33 mouse cellular contexts compared by ENCODE assay signal in the genomic region with DNA sequence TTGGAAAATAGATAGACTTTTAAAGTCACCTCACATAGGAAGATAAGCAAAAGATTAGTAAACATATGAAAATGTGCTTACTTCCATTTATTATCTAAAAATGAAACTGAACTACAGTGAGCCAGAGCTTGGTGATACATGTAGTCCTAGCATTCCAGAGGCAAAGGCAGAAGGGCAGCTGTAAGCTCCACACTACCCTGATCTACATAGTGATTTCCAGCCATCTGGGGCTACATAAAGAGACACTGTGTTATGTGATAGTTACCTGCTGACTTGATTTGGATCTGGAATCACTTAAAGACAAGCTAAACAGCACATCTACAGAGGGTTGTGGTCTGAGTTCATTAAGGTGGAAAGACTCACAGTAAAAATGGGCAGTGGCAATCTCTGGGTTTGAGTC. TPM values are rescaled to one million over a fixed set of nuclear protein-coding genes. Genes with fewer than 3 reads are reported as not detected.
DNase-seq lines count a peak whose midpoint lies in the region; ATAC-seq and TF ChIP-seq lines count a peak whose summit lies in the region.
"Had no signal": no experiment of that assay in that cellular context is flagged by ENCODE, and none has a peak within 500 bp of the region (broad histone marks: within the 10 kb centered on the region; RNA-seq: fewer than 3 reads in every experiment).

No protein-coding gene starts in this region.

- no peak for TF ChIP-seq CTCF in heart, adult 2 months (IDR thresholded peaks at IDR 0.05)
- no peak for TF ChIP-seq CTCF in lung, postnatal 0 days (IDR thresholded peaks at IDR 0.05)

- intact Hi-C loops in heart, adult 2 months (cut with DNase I), result no loop called here

- no peak overlapping the region for H3K4me3 ChIP-seq in embryonic facial prominence, embryonic 11.5 days (ENCODE audit: low read depth, low read length)
- H3K4me3 ChIP-seq in embryonic facial prominence, embryonic 10.5 days, result no peak overlapping the region
- no peak overlapping the region for H3K4me3 ChIP-seq in heart, adult 2 months
- H3K4me3 ChIP-seq in lung, postnatal 0 days (ENCODE audit: low read depth, low read length), result no peak overlapping the region
- H3K4me3 ChIP-seq: erythroblast, embryonic 14.5 days; heart, embryonic 15.5 days; hindbrain, embryonic 13.5 days; limb, embryonic 10.5 days; limb, embryonic 15.5 days; liver, embryonic 15.5 days had no signal

- no peak overlapping the region for H3K4me2 ChIP-seq in embryonic facial prominence, embryonic 11.5 days (ENCODE audit: low read depth, low read length)
- no peak overlapping the region for H3K4me2 ChIP-seq in lung, postnatal 0 days (replicated peaks; ENCODE audit: low read depth, low read length)
- H3K4me2 ChIP-seq: heart, embryonic 15.5 days; hindbrain, embryonic 13.5 days; limb, embryonic 15.5 days; liver, embryonic 15.5 days; lung, embryonic 14.5 days; midbrain, embryonic 11.5 days had no signal

- no peaks in the 10 kb centered on the region for H3K9me3 ChIP-seq in embryonic facial prominence, embryonic 11.5 days (replicated peaks; ENCODE audit: control insufficient read depth, low read length)
- H3K9me3 ChIP-seq in embryonic facial prominence, embryonic 10.5 days, result peaks cover 5% of the 10 kb centered on the region
- no peaks in the 10 kb centered on the region for H3K9me3 ChIP-seq in lung, postnatal 0 days (ENCODE audit: low read length)
- H3K9me3 ChIP-seq: G1E; heart, embryonic 15.5 days; hindbrain, embryonic 13.5 days; limb, embryonic 10.5 days; limb, embryonic 15.5 days; liver, embryonic 15.5 days had no signal

- no peaks in the 10 kb centered on the region for H3K27me3 ChIP-seq in embryonic facial prominence, embryonic 11.5 days (ENCODE audit: control insufficient read depth, insufficient read depth, low read length)
- H3K27me3 ChIP-seq in embryonic facial prominence, embryonic 10.5 days (replicated peaks; ENCODE audit: low read depth, poor library complexity, severe bottlenecking), result no peaks in the 10 kb centered on the region
- H3K27me3 ChIP-seq in heart, adult 2 months (ENCODE audit: control insufficient read depth, insufficient read depth, low read length), result no peaks in the 10 kb centered on the region; the same call in 1 of the 2 replicates
- no peaks in the 10 kb centered on the region for H3K27me3 ChIP-seq in lung, postnatal 0 days (replicated peaks; ENCODE audit: insufficient read depth, low read length)
- H3K27me3 ChIP-seq: heart, embryonic 15.5 days; hindbrain, embryonic 13.5 days; limb, embryonic 15.5 days; liver, embryonic 15.5 days had no signal

- H3K4me1 ChIP-seq in embryonic facial prominence, embryonic 11.5 days (ENCODE audit: control insufficient read depth, insufficient read depth, low read length), result no peaks in the 10 kb centered on the region
- H3K4me1 ChIP-seq in embryonic facial prominence, embryonic 10.5 days, result no peaks in the 10 kb centered on the region
- H3K4me1 ChIP-seq in heart, adult 2 months (ENCODE audit: control insufficient read depth, insufficient read depth, low read length), result no peaks in the 10 kb centered on the region
- H3K4me1 ChIP-seq in lung, postnatal 0 days (ENCODE audit: insufficient read depth, low read depth, low read length), result no peaks in the 10 kb centered on the region
- H3K4me1 ChIP-seq: heart, embryonic 15.5 days; hindbrain, embryonic 13.5 days; limb, embryonic 10.5 days; limb, embryonic 15.5 days; liver, embryonic 15.5 days had no signal

- no peak overlapping the region for H3K9ac ChIP-seq in embryonic facial prominence, embryonic 11.5 days (replicated peaks; ENCODE audit: low read length)
- no peak overlapping the region for H3K9ac ChIP-seq in heart, adult 2 months (ENCODE audit: low read depth, low read length)
- H3K9ac ChIP-seq in lung, postnatal 0 days (replicated peaks; ENCODE audit: low read depth), result no peak overlapping the region
- H3K9ac ChIP-seq: heart, embryonic 15.5 days; hindbrain, embryonic 13.5 days; limb, embryonic 15.5 days; liver, embryonic 15.5 days; lung, embryonic 14.5 days had no signal

- H3K79me2 ChIP-seq in heart, adult 2 months (replicated peaks; ENCODE audit: control insufficient read depth, insufficient read depth, low read length), result no peaks in the 10 kb centered on the region

- no peak for TF ChIP-seq EP300 in heart, adult 2 months (IDR thresholded peaks at IDR 0.05; ENCODE audit: insufficient read depth, low read depth, low read length)
- no peak for TF ChIP-seq EP300 in lung, postnatal 0 days (IDR thresholded peaks at IDR 0.05)

- H3K27ac ChIP-seq in embryonic facial prominence, embryonic 11.5 days (replicated peaks; ENCODE audit: low read depth, low read length), result no peak overlapping the region
- no peak overlapping the region for H3K27ac ChIP-seq in embryonic facial prominence, embryonic 10.5 days (replicated peaks)
- H3K27ac ChIP-seq in heart, adult 2 months, result no peak overlapping the region
- H3K27ac ChIP-seq in lung, postnatal 0 days (ENCODE audit: low read length), result no peak overlapping the region
- H3K27ac ChIP-seq: heart, embryonic 15.5 days; hindbrain, embryonic 13.5 days; limb, embryonic 10.5 days; limb, embryonic 15.5 days; liver, embryonic 15.5 days had no signal

- ATAC-seq in embryonic facial prominence, embryonic 11.5 days (replicated peaks; ENCODE audit: insufficient number of reproducible peaks, low FRiP score, low TSS enrichment, low read depth), result no peak
- ATAC-seq in lung, postnatal 0 days, result no peak
- ATAC-seq: forebrain, embryonic 16.5 days; intestine, embryonic 16.5 days; Patski had no signal

- DNase-seq in embryonic facial prominence, embryonic 11.5 days (ENCODE audit: low spot score), result peak; percentile 36
- DNase-seq in embryonic facial prominence, embryonic 10.5 days (ENCODE audit: low spot score), result no peak
- peak; percentile 88 for DNase-seq in heart, adult 11 months
- DNase-seq in heart, adult 2 months, result no peak
- DNase-seq in lung, postnatal 0 days (ENCODE audit: low spot score), result peak; percentile 5
- no peak for DNase-seq in lung, postnatal 25 days (ENCODE audit: low spot score)
- peak; percentile 9 for DNase-seq in 3T3-L1 (ENCODE audit: low read depth, low spot score)
- DNase-seq in frontal cortex, postnatal 10 days (ENCODE audit: low spot score in 2 of 2), result no peak
- DNase-seq: adrenal gland, postnatal 25 days; cerebellum, adult 11-12 months; cerebellum, adult 9-11 months; embryo, embryonic 11 days; gastrocnemius, postnatal 14 days; heart, adult 18-20 months; kidney, adult 9 months; kidney, postnatal 14 days; layer of hippocampus, adult 9-11 months; lung, embryonic 14.5 days; lung, postnatal 36 days; retina, postnatal 1 day; right cerebral cortex, postnatal 14 days; thymus, postnatal 14 days had no signal

- TF ChIP-seq POLR2A in heart, adult 2 months (IDR thresholded peaks at IDR 0.05; ENCODE audit: insufficient read depth, low read depth, low read length), result no peak

- no peaks in the 10 kb centered on the region for H3K36me3 ChIP-seq in embryonic facial prominence, embryonic 11.5 days (replicated peaks; ENCODE audit: control insufficient read depth, insufficient read depth, low read depth, low read length)
- no peaks in the 10 kb centered on the region for H3K36me3 ChIP-seq in embryonic facial prominence, embryonic 10.5 days (replicated peaks)
- no peaks in the 10 kb centered on the region for H3K36me3 ChIP-seq in heart, adult 2 months (ENCODE audit: control insufficient read depth, insufficient read depth, low read length)
- no peaks in the 10 kb centered on the region for H3K36me3 ChIP-seq in lung, postnatal 0 days (ENCODE audit: insufficient read depth, low read length)
- H3K36me3 ChIP-seq: G1E; heart, embryonic 15.5 days; hindbrain, embryonic 13.5 days; limb, embryonic 10.5 days; limb, embryonic 15.5 days; liver, embryonic 15.5 days had no signal

RNA-seq across cellular contexts. Expression of gene Hsf2, which starts 45.1 kb away (rescaled TPM):
- polyA plus RNA-seq in embryonic facial prominence, embryonic 11.5 days (2014; fragmentation: Nextera tagmentation; extraction: Ambion mirVana), result 44.3 and 53.0 TPM in 2 replicates
- 56.4 and 58.5 TPM in 2 replicates for polyA plus RNA-seq in embryonic facial prominence, embryonic 10.5 days (2016; fragmentation: Nextera tagmentation; extraction: Ambion mirVana)
- total RNA-seq in heart, adult 2 months (2021), result 10 to 100 TPM; 13.4 to 15.6 TPM
- polyA plus RNA-seq in heart, adult 2 months (2012; rRNA removed), result 4.4 and 11.9 TPM in 2 replicates
- polyA plus RNA-seq in lung, postnatal 0 days (2015; fragmentation: Nextera tagmentation; extraction: Ambion mirVana), result 17.3 and 17.8 TPM in 2 replicates

Comparison
In these comparisons a context has a peak if more than half of its experiments do, and no peak if none do; other contexts are left out.
1. DNase-seq: peak in embryonic facial prominence, embryonic 11.5 days (single experiment), heart, adult 11 months (single experiment), lung, postnatal 0 days (single experiment) and 3T3-L1 (single experiment); none in embryonic facial prominence, embryonic 10.5 days (single experiment), heart, adult 2 months (0 of 2), lung, postnatal 25 days (single experiment) and frontal cortex, postnatal 10 days (0 of 2).